Comparison of ENCODE assay signal across 8 mouse cellular contexts in the genomic region with DNA sequence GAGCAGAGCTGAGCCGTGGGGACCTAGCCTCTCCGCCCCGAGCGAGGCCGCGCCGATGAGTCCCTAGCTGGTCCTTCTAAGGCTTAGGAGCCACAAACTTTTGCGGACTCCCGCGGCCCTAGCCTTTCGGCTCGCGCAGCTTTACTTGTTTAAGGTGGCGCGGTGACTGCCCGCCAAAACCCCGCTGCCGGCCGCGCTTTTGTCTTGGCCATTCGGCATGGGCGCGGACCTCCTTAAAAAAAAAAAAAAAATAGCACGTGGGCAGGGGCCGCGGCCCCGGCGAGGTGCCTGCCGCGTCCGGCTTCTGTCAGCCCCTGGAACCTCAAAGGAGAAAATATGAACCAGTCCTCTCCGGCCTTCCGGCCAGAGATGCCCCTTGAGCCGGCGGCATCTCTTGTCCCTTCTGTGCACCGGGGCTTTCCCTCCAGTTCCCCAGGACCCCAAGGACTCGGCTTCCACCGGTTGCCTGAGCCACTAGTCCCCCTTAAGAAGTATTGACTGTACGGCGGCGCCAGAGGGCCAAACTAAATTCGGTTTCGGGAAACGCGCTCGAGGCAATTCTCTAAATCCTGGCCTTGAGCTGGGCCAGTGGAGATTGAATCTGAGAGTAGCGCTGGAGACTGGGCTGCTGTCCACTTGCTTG. TPM values are rescaled to one million over a fixed set of nuclear protein-coding genes. Genes with fewer than 3 reads are reported as not detected.
DNase-seq lines count a peak whose midpoint lies in the region; ATAC-seq and TF ChIP-seq lines count a peak whose summit lies in the region.

No protein-coding gene starts in this region.

- peak; percentile 87 for DNase-seq in Patski (ENCODE audit: low read depth, low spot score)
- peak; percentile 97 to 98 for DNase-seq in cerebellum, postnatal 14 days
- DNase-seq in gastrocnemius, adult 18-20 months (ENCODE audit: low spot score): peak; percentile 97
- peak; percentile 82 to 89 for DNase-seq in left cerebral cortex, adult 18-20 months (ENCODE audit: low spot score in 2 of 2)
- peak; percentile 95 for DNase-seq in lung, postnatal 4 days
- DNase-seq in retina, postnatal 7 days (ENCODE audit: low read depth, low spot score): peak; percentile 87
- peak; percentile 90 to 98 for DNase-seq in urinary bladder, adult 18-20 months (ENCODE audit: low spot score in 2 of 2)

- peak overlapping the region; percentile 75 for H3K9ac ChIP-seq in hindbrain, embryonic 16.5 days (ENCODE audit: low read depth, low read length)

- WGBS in hindbrain, embryonic 16.5 days: under 1% methylated on average over 47 of the region's 47 CpGs

- ATAC-seq in Patski: peak; percentile 58
- peak; percentile 77 for ATAC-seq in hindbrain, embryonic 16.5 days

- H3K4me2 ChIP-seq in hindbrain, embryonic 16.5 days (ENCODE audit: low read length): peak overlapping the region; percentile 98

- H3K27me3 ChIP-seq in Patski: no peaks in the 10 kb centered on the region
- H3K27me3 ChIP-seq in hindbrain, embryonic 16.5 days (replicated peaks; ENCODE audit: control insufficient read depth, insufficient read depth, low read length): peaks cover 32% of the 10 kb centered on the region

- H3K4me1 ChIP-seq in hindbrain, embryonic 16.5 days (ENCODE audit: control insufficient read depth, insufficient read depth, low read depth, low read length): peaks cover 38% of the 10 kb centered on the region

- CTCF ChIA-PET in Patski (lab: Charles Lee): no interaction called here

- H3K36me3 ChIP-seq in hindbrain, embryonic 16.5 days (ENCODE audit: control insufficient read depth, insufficient read depth, low read length): no peaks in the 10 kb centered on the region

- H3K4me3 ChIP-seq in hindbrain, embryonic 16.5 days (ENCODE audit: low read length): peak overlapping the region; percentile 80

- in situ Hi-C loops in Patski (cut with MboI; ENCODE audit: low pct_unique_long_range_greater_than_20kb): loop anchor here (25.0 kb wide), 1 partner anchor 1736 kb away; a partner anchor contains a TSS

- H3K27ac ChIP-seq in hindbrain, embryonic 16.5 days (ENCODE audit: low read depth, low read length): peak overlapping the region; percentile 79

- TF ChIP-seq CTCF in Patski (IDR thresholded peaks at IDR 0.05): no peak

- no peaks in the 10 kb centered on the region for H3K9me3 ChIP-seq in hindbrain, embryonic 16.5 days (ENCODE audit: control insufficient read depth, low read length)

- POLR2A ChIA-PET in Patski (lab: Charles Lee): interaction anchor here (0.6 to 0.7 kb wide), 2 partner anchors 410 to 1089 kb away, joined by 3 read pairs; no protein-coding TSS in a partner anchor

RNA-seq across cellular contexts. Expression of a gene that starts 5.4 kb away (rescaled TPM):
- polyA plus RNA-seq in Patski (2021): 5.1 TPM
- total RNA-seq in gastrocnemius, adult 18-20 months (2021): under 1 TPM; 0.27 to 0.31 TPM
- polyA plus RNA-seq in hindbrain, embryonic 16.5 days (2015; fragmentation: Nextera tagmentation; extraction: Ambion mirVana): 1.1 and 2.0 TPM in 2 replicates
- total RNA-seq in left cerebral cortex, adult 18-20 months (2021): 10 to 100 TPM; 79.1 to 88.5 TPM

Comparison
In these comparisons a context has a peak if more than half of its experiments do, and no peak if none do; other contexts are left out.
1. Peak in every context shown above with its lines: DNase-seq, ATAC-seq, H3K4me3 ChIP-seq and H3K27ac ChIP-seq.
2. RNA of a gene that starts 5.4 kb away (total RNA-seq): 79.1 to 88.5 TPM in left cerebral cortex, adult 18-20 months; 0.27 to 0.31 TPM in gastrocnemius, adult 18-20 months; every median in the first group is over 10 times any median in the second.